Mouse (Mus musculus): Measurements from ENCODE around the gene Diras1.

DNA sequence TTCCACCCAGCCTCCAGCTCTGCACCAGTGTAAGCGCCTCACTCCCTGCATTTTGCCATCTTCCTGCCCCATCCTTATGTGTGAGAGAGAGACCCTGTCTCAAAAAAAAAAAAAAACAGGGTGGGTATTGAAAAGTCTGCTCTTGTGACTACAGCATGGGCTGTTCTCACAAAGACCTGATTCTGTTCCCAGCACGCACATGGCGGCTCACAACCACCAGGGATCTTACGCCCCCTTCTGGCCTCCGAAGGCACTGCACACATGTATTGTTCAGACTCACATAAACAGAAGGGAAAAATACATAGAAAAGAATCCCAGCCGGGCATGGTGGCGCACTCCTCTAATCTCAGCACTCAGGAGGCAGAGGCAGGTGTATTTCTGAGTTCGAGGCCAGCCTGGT, 2.7 kb downstream of the Diras1 start:
- TF ChIP-seq POLR2A (IDR thresholded peaks at IDR 0.05; ENCODE audit: low read depth, low read length) (no peak), CTCF (IDR thresholded peaks at IDR 0.05; ENCODE audit: borderline replicate concordance, insufficient read depth, low read length) (peak; percentile 42; the same call in 1 of the 2 replicates)
